Mouse (Mus musculus) monocyte, adult 5-6 weeks (primary cell): ENCODE results near the gene Olfr777. TPM values are rescaled to one million over a fixed set of nuclear protein-coding genes. Genes with fewer than 3 reads are reported as not detected.
"Not testable (repeated sequence)": the region's sequence is repeated elsewhere in the genome, so short reads cannot be mapped to it uniquely, and the experiment has no call there.

Experiments used
- ATAC-seq: fragments of 153-309, 156-312 bp; replicated peaks from 2 replicates; pipeline ENCODE4 v1.8.0; 2017; ENCODE audit warnings: mild to moderate bottlenecking; ENCODE audit not compliant: low TSS enrichment, insufficient number of reproducible peaks, severe bottlenecking, poor library complexity, low FRiP score
- total RNA-seq: library from RNA; stranded (forward); fragments of 200-1000, 200-491, 200-594 nt; gene quantifications from 3 replicates; pipeline ENCODE4 v1.2.3, GENCODE M21; 2017

Gene Olfr777
- total RNA-seq, result not detected in 3 replicates

- ATAC-seq, result no peak
These were observed at the start of gene Olfr777 for GRCm38 (mm10) chr10:129271081-129271535. TSS of gene Olfr777 (minus strand) at chr10:129271485.

DNA sequence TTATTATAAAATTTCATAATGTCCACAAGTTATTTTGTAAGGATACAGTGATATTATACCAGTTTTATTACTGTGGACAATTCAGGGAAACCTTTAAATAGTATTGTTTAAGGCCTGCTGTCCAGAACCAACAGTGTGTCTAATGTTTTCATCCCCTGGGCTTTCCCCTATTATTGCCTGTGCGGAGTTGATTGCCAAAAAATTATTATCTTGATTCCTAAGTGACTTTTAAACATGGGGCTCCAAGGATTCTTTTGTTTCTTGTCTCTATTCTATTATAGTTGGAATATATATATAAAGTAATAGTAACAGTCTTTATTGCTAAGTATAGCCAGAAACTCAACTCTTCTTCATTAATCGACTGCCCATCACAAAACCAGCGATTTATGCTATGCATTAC is 46.5 kb upstream of the Olfr777 start, which contains the start of gene Olfr780:
Gene Olfr780, plus strand, starts transcription at position 301 of the 400 bp plus-strand sequence.
- ATAC-seq, result no peak

DNA sequence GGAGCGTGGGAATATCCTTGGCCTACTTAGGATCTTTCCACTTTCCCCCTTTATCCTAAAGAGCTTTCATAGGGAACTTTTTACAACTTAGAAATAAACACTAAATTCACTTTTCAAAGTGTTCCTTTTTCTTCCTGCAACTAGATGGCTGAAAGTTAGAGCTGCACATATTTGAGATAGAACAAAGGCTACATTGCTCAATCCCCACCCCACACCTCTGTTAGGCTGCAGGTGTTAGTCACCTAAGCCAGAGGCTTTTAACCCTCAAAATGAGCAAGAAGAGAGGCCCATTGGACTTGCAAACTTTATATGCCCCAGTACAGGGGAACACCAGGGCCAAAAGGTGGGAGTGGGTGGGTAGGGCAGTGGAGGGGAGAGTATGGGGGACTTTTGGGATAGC is 42.2 kb upstream of the Olfr777 start:
- ATAC-seq, result not testable (repeated sequence)

DNA sequence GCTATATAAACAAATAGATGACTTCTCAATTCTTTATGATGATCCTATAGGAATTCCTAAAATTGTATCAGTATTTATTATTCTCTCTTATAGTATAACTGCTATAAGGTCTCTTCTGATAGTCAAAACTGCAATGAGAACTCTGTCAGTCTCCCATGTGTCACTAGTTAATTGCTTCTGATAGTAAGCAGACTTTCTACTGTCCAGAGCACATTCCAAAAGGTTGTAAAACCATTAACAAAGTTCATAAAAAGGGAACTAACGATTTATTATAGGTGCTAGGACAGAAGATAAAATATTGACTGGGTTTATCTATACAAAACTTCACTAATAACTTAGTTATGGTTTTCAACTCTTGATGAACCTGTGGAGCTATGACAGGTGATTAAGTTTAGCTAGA is 41.7 kb upstream of the Olfr777 start:
- ATAC-seq, result not testable (repeated sequence)

DNA sequence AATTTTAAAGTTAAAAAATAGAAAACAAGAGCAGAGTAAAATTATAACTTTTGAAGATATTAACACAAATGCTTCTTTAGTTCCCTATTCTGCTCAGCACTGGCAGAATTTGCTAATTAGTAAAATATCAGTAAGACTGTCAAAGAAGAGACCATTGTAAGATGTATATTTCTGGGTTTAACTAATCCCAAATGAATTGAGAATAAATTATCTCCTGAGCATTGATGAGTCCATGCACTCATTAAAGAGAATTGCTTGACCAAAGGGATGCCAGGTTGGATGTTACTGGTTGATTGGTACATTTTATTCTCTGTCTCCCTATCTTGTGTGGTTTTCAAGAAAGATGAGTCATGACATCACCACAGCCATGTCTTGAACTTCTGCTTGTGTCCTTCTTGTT is 12.5 kb downstream of the Olfr777 start, which contains the start of gene Olfr776:
Gene Olfr776, plus strand, starts transcription at position 301 of the 400 bp plus-strand sequence.
- ATAC-seq, result no peak

DNA sequence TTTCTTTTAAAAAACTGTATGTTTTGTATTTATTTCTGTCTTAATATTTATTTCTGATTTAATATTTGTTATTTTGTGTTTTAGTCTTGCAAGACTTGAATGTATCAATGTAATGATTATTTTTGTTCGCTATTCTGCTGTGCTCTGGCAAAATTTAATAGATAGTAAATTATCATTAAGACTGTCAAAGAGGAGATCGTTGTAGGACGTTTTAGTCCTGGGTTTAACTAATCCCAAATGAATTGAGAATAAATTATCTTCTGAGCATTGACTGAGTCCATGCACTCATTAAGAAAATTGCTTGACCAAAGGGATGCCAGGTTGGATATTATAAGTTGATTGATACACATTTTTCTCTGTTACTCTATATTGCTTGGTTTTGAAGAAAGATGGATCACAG is 23.2 kb downstream of the Olfr777 start, which contains the start of gene Olfr775:
Gene Olfr775, plus strand, starts transcription at position 301 of the 400 bp plus-strand sequence.
- no peak for ATAC-seq

- no peak for ATAC-seq
These were observed 35.4 kb downstream of the Olfr777 start, which contains the start of gene Olfr774 for GRCm38 (mm10) chr10:129235904-129236303. TSS of gene Olfr774 (plus strand) at chr10:129236204.

DNA sequence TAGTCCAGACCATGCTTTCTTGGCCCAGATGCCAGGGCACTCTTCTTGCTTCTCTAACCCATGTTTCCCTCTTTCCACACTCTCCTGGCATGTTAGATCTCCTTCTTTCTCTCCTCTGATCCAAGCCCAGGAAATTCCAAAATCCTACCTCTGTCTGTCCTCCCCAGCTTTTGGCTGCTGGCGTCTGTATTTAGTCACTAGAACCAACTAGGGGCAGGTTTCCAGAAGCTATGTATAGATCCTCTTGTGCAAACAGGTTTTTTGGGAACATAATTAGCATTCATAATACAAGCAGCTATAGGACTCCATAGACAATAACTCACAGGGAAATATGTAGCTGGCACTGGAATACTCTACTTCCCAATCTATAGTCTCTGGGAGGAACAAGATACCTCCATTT is 40.5 kb downstream of the Olfr777 start:
- no peak for ATAC-seq

Other genes with a start within 250 kb of the Olfr777 start
- not detected in 3 replicates for gene Olfr764-ps1, start 231.6 kb downstream of the Olfr777 start, total RNA-seq
- gene Olfr765, start 221.5 kb downstream of the Olfr777 start, total RNA-seq, result not detected in 3 replicates
- not detected in 3 replicates for gene Olfr766-ps1, start 202.5 kb downstream of the Olfr777 start, total RNA-seq
- not detected in 3 replicates for gene Olfr767, start 188.6 kb downstream of the Olfr777 start, total RNA-seq
- gene Olfr768, start 172.1 kb downstream of the Olfr777 start, total RNA-seq, result not detected in 3 replicates
- not detected in 3 replicates for gene Olfr769, start 153.6 kb downstream of the Olfr777 start, total RNA-seq
- not detected in 3 replicates for gene Olfr770, start 132.5 kb downstream of the Olfr777 start, total RNA-seq
- not detected in 3 replicates for gene Olfr771, start 106.7 kb downstream of the Olfr777 start, total RNA-seq
- not detected in 3 replicates for gene Olfr772, start 93.6 kb downstream of the Olfr777 start, total RNA-seq
- gene Olfr773, start 84.1 kb downstream of the Olfr777 start, total RNA-seq, result not detected in 3 replicates
- not detected in 3 replicates for gene Olfr774, start 35.3 kb downstream of the Olfr777 start, total RNA-seq
- not detected in 3 replicates for gene Olfr775, start 23.1 kb downstream of the Olfr777 start, total RNA-seq
- not detected in 3 replicates for gene Olfr776, start 12.4 kb downstream of the Olfr777 start, total RNA-seq
- gene Olfr780, start 46.6 kb upstream of the Olfr777 start, total RNA-seq, result not detected in 3 replicates
- not detected in 3 replicates for gene Olfr781, start 57.4 kb upstream of the Olfr777 start, total RNA-seq
- gene Olfr782, start 77.4 kb upstream of the Olfr777 start, total RNA-seq, result not detected in 3 replicates
- gene Olfr784, start 112.6 kb upstream of the Olfr777 start, total RNA-seq, result 0.19 TPM in 1 of 3 replicates, not detected in the others
- not detected in 3 replicates for gene Olfr785, start 133.9 kb upstream of the Olfr777 start, total RNA-seq
- gene Olfr786, start 155.8 kb upstream of the Olfr777 start, total RNA-seq, result not detected in 3 replicates
- gene Olfr787, start 190.4 kb upstream of the Olfr777 start, total RNA-seq, result not detected in 3 replicates
- not detected in 3 replicates for gene Olfr788, start 199.5 kb upstream of the Olfr777 start, total RNA-seq
- not detected in 3 replicates for gene Olfr789, start 213.3 kb upstream of the Olfr777 start, total RNA-seq
- gene Olfr790, start 227.0 kb upstream of the Olfr777 start, total RNA-seq, result not detected in 3 replicates